Comparison of ENCODE assay signal across 39 mouse cellular contexts in genomic region chr2:155778004-155778403, GRCm38 (mm10). TPM values are rescaled to one million over a fixed set of nuclear protein-coding genes. Genes with fewer than 3 reads are reported as not detected.
DNase-seq lines count a peak whose midpoint lies in the region; ATAC-seq and TF ChIP-seq lines count a peak whose summit lies in the region.
"Had no signal": no experiment of that assay in that cellular context is flagged by ENCODE, and none has a peak within 500 bp of the region (broad histone marks: within the 10 kb centered on the region; RNA-seq: fewer than 3 reads in every experiment).

No protein-coding gene starts in this region.

- DNase-seq in cerebellum, postnatal 14 days: peak; percentile 48 to 61
- DNase-seq in cerebellum, postnatal 4 days (ENCODE audit: low spot score in 2 of 2): no peak
- no peak for DNase-seq in midbrain, embryonic 14.5 days
- no peak for DNase-seq in hindbrain, postnatal 0 days (ENCODE audit: low spot score)
- DNase-seq in T-cell, adult 2 months (ENCODE audit: low spot score): no peak
- no peak for DNase-seq in urinary bladder, postnatal 36 days (ENCODE audit: low spot score in 2 of 2)
- DNase-seq: adrenal gland, adult 2 months; adrenal gland, postnatal 36 days; B cell, adult 2 months; forebrain, postnatal 0 days; gastrocnemius, postnatal 10 days; heart, postnatal 14 days; kidney, adult 9 months; kidney, postnatal 10 days; layer of hippocampus, postnatal 36 days; left cerebral cortex, postnatal 4 days; liver, postnatal 0 days; lung, postnatal 36 days; retina, postnatal 1 day; right cerebral cortex, postnatal 14 days had no signal

- H3K9ac ChIP-seq in midbrain, embryonic 14.5 days (replicated peaks; ENCODE audit: low read length): no peak overlapping the region
- no peak overlapping the region for H3K9ac ChIP-seq in midbrain, embryonic 16.5 days (ENCODE audit: low read depth, low read length)
- no peak overlapping the region for H3K9ac ChIP-seq in hindbrain, postnatal 0 days (replicated peaks; ENCODE audit: low read length)
- H3K9ac ChIP-seq: embryonic facial prominence, embryonic 15.5 days; forebrain, embryonic 12.5 days; forebrain, postnatal 0 days; liver, embryonic 12.5 days; liver, postnatal 0 days; midbrain, embryonic 12.5 days; stomach, embryonic 15.5 days had no signal

- H3K4me3 ChIP-seq in midbrain, embryonic 14.5 days (replicated peaks; ENCODE audit: low read depth, low read length): no peak overlapping the region
- H3K4me3 ChIP-seq in midbrain, embryonic 16.5 days (ENCODE audit: low read depth, low read length): no peak overlapping the region
- no peak overlapping the region for H3K4me3 ChIP-seq in hindbrain, postnatal 0 days (ENCODE audit: low read length)
- H3K4me3 ChIP-seq: embryonic facial prominence, embryonic 10.5 days; embryonic facial prominence, embryonic 15.5 days; forebrain, embryonic 12.5 days; liver, embryonic 12.5 days; midbrain, embryonic 12.5 days; stomach, embryonic 15.5 days had no signal

- H3K36me3 ChIP-seq in midbrain, embryonic 14.5 days (ENCODE audit: control insufficient read depth, insufficient read depth, low read length): no peaks in the 10 kb centered on the region
- no peaks in the 10 kb centered on the region for H3K36me3 ChIP-seq in midbrain, embryonic 16.5 days (ENCODE audit: control insufficient read depth, insufficient read depth, low read length)
- no peaks in the 10 kb centered on the region for H3K36me3 ChIP-seq in hindbrain, postnatal 0 days (ENCODE audit: insufficient read depth, low read length)
- H3K36me3 ChIP-seq: embryonic facial prominence, embryonic 10.5 days; embryonic facial prominence, embryonic 15.5 days; forebrain, embryonic 12.5 days; liver, embryonic 12.5 days; midbrain, embryonic 12.5 days; stomach, embryonic 15.5 days had no signal

- H3K27ac ChIP-seq in midbrain, embryonic 14.5 days (replicated peaks; ENCODE audit: low read depth, low read length): no peak overlapping the region
- no peak overlapping the region for H3K27ac ChIP-seq in midbrain, embryonic 16.5 days (ENCODE audit: low read length)
- H3K27ac ChIP-seq in hindbrain, postnatal 0 days: no peak overlapping the region
- H3K27ac ChIP-seq: embryonic facial prominence, embryonic 10.5 days; embryonic facial prominence, embryonic 15.5 days; forebrain, embryonic 12.5 days; liver, embryonic 12.5 days; midbrain, embryonic 12.5 days; stomach, embryonic 15.5 days had no signal

- WGBS in midbrain, embryonic 14.5 days: 51% methylated on average over 6 of the region's 6 CpGs
- WGBS in midbrain, embryonic 16.5 days: 39% methylated on average over 6 of the region's 6 CpGs
- 46% methylated on average over 6 of the region's 6 CpGs for WGBS in hindbrain, postnatal 0 days

- H3K4me2 ChIP-seq in midbrain, embryonic 14.5 days (ENCODE audit: low read length): 0 out of 2 replicates have a peak overlapping the region, but pooled peaks have one; percentile 72
- H3K4me2 ChIP-seq in midbrain, embryonic 16.5 days (ENCODE audit: low read length): no peak overlapping the region; the same call in 1 of the 2 replicates
- peak overlapping the region; percentile 77 for H3K4me2 ChIP-seq in hindbrain, postnatal 0 days (ENCODE audit: low read depth, low read length)
- H3K4me2 ChIP-seq: embryonic facial prominence, embryonic 15.5 days; forebrain, embryonic 12.5 days; liver, embryonic 12.5 days; midbrain, embryonic 12.5 days; stomach, embryonic 15.5 days had no signal

- peaks cover 24% of the 10 kb centered on the region for H3K4me1 ChIP-seq in midbrain, embryonic 14.5 days (ENCODE audit: control insufficient read depth, insufficient read depth, low read length)
- peaks cover 32% of the 10 kb centered on the region for H3K4me1 ChIP-seq in midbrain, embryonic 16.5 days (ENCODE audit: control insufficient read depth, insufficient read depth, low read length)
- peaks cover 5% of the 10 kb centered on the region; the same call in 1 of the 2 replicates for H3K4me1 ChIP-seq in hindbrain, postnatal 0 days (ENCODE audit: insufficient read depth, low read length)

- H3K9me3 ChIP-seq in midbrain, embryonic 14.5 days (ENCODE audit: control insufficient read depth, low read length): no peaks in the 10 kb centered on the region
- no peaks in the 10 kb centered on the region for H3K9me3 ChIP-seq in midbrain, embryonic 16.5 days (replicated peaks; ENCODE audit: control insufficient read depth, low read length, poor library complexity, severe bottlenecking)
- no peaks in the 10 kb centered on the region for H3K9me3 ChIP-seq in hindbrain, postnatal 0 days (ENCODE audit: low read length)
- H3K9me3 ChIP-seq: embryonic facial prominence, embryonic 10.5 days; embryonic facial prominence, embryonic 15.5 days; forebrain, embryonic 12.5 days; liver, embryonic 12.5 days; midbrain, embryonic 12.5 days; stomach, embryonic 15.5 days had no signal

- no peak for ATAC-seq in midbrain, embryonic 14.5 days (ENCODE audit: low FRiP score, low TSS enrichment)
- ATAC-seq in midbrain, embryonic 16.5 days: no peak
- ATAC-seq in hindbrain, postnatal 0 days: no peak
- ATAC-seq: activated CD4-positive, CD25-positive, alpha-beta regulatory T cell, adult 4 months; forebrain, postnatal 0 days; intestine, embryonic 16.5 days; liver, embryonic 12.5 days; liver, postnatal 0 days had no signal

- H3K27me3 ChIP-seq in midbrain, embryonic 14.5 days (ENCODE audit: control insufficient read depth, insufficient read depth, low read length): 0 out of 2 replicates have a peak, but pooled peaks cover 2% of the 10 kb centered on the region
- H3K27me3 ChIP-seq in midbrain, embryonic 16.5 days (ENCODE audit: control insufficient read depth, insufficient read depth, low read depth, low read length): peaks cover 9% of the 10 kb centered on the region
- H3K27me3 ChIP-seq in hindbrain, postnatal 0 days (ENCODE audit: insufficient read depth, low read length): no peaks in the 10 kb centered on the region

- no peak for TF ChIP-seq CTCF in hindbrain, postnatal 0 days (IDR thresholded peaks at IDR 0.05; ENCODE audit: low read depth)

RNA-seq across cellular contexts. Expression of gene Mmp24, which starts 2.9 kb away (rescaled TPM):
- 17.7 and 24.6 TPM in 2 replicates for polyA plus RNA-seq in midbrain, embryonic 14.5 days (2014; fragmentation: Nextera tagmentation; extraction: Ambion mirVana)
- 16.4 and 16.7 TPM in 2 replicates for polyA plus RNA-seq in midbrain, embryonic 16.5 days (2015; fragmentation: Nextera tagmentation; extraction: Ambion mirVana)
- total RNA-seq in hindbrain, postnatal 0 days (2014; rRNA removed): 161 and 179 TPM in 2 replicates
- 12.2 and 12.4 TPM in 2 replicates for polyA plus RNA-seq in hindbrain, postnatal 0 days (2015; fragmentation: Nextera tagmentation; extraction: Ambion mirVana)
- total RNA-seq: granulocyte monocyte progenitor cell, adult 5-6 weeks had no signal
- polyA plus RNA-seq: heart, embryonic 14.5 days; liver, postnatal 0 days had no signal

RNA-seq across cellular contexts. Expression of gene Procr, which starts 27.1 kb away (rescaled TPM):
- 1.1 and 2.3 TPM in 2 replicates for polyA plus RNA-seq in midbrain, embryonic 14.5 days (2014; fragmentation: Nextera tagmentation; extraction: Ambion mirVana)
- polyA plus RNA-seq in midbrain, embryonic 16.5 days (2015; fragmentation: Nextera tagmentation; extraction: Ambion mirVana): 2.4 and 2.8 TPM in 2 replicates
- 1.1 and 1.4 TPM in 2 replicates for total RNA-seq in hindbrain, postnatal 0 days (2014; rRNA removed)
- 1.6 and 2.6 TPM in 2 replicates for polyA plus RNA-seq in hindbrain, postnatal 0 days (2015; fragmentation: Nextera tagmentation; extraction: Ambion mirVana)
- polyA plus RNA-seq: activated CD4-positive, CD25-positive, alpha-beta regulatory T cell, adult 4 months had no signal

RNA-seq across cellular contexts. Expression of gene BC029722, which starts 41.2 kb away (rescaled TPM):
- 25.5 and 38.5 TPM in 2 replicates for polyA plus RNA-seq in midbrain, embryonic 14.5 days (2014; fragmentation: Nextera tagmentation; extraction: Ambion mirVana)
- 38.9 and 44.0 TPM in 2 replicates for polyA plus RNA-seq in midbrain, embryonic 16.5 days (2015; fragmentation: Nextera tagmentation; extraction: Ambion mirVana)
- total RNA-seq in hindbrain, postnatal 0 days (2014; rRNA removed): 31.9 and 35.4 TPM in 2 replicates
- polyA plus RNA-seq in hindbrain, postnatal 0 days (2015; fragmentation: Nextera tagmentation; extraction: Ambion mirVana): 52.2 and 53.4 TPM in 2 replicates

RNA-seq across cellular contexts. Expression of gene Gm17581, which starts 42.3 kb away (rescaled TPM):
- polyA plus RNA-seq in midbrain, embryonic 14.5 days (2014; fragmentation: Nextera tagmentation; extraction: Ambion mirVana): not detected in 2 replicates
- not detected in 2 replicates for polyA plus RNA-seq in midbrain, embryonic 16.5 days (2015; fragmentation: Nextera tagmentation; extraction: Ambion mirVana)
- not detected in 2 replicates for total RNA-seq in hindbrain, postnatal 0 days (2014; rRNA removed)
- polyA plus RNA-seq in hindbrain, postnatal 0 days (2015; fragmentation: Nextera tagmentation; extraction: Ambion mirVana): not detected in 2 replicates
- total RNA-seq: adrenal gland, adult 2 months; adrenal gland, postnatal 36 days; forebrain, postnatal 0 days; gastrocnemius, postnatal 10 days; granulocyte monocyte progenitor cell, adult 5-6 weeks; heart, postnatal 14 days; layer of hippocampus, postnatal 36 days; left cerebral cortex, postnatal 4 days; megakaryocyte, adult 5-6 weeks had no signal
- polyA plus RNA-seq: activated CD4-positive, CD25-positive, alpha-beta regulatory T cell, adult 4 months; adrenal gland, adult 2 months; brain, embryonic 14.5 days; embryonic facial prominence, embryonic 10.5 days; embryonic facial prominence, embryonic 15.5 days; forebrain, embryonic 12.5 days; forebrain, postnatal 0 days; heart, embryonic 14.5 days; intestine, embryonic 16.5 days; large intestine, adult 2 months; limb, embryonic 14.5 days; liver, embryonic 12.5 days; liver, postnatal 0 days; lung, embryonic 16.5 days; midbrain, embryonic 12.5 days; neural tube, embryonic 11.5 days; small intestine, adult 2 months; stomach, embryonic 15.5 days; urinary bladder, adult 2 months had no signal

RNA-seq across cellular contexts. Expression of gene Eif6, which starts 48.7 kb away (rescaled TPM):
- 129 and 134 TPM in 2 replicates for polyA plus RNA-seq in midbrain, embryonic 14.5 days (2014; fragmentation: Nextera tagmentation; extraction: Ambion mirVana)
- 134 and 136 TPM in 2 replicates for polyA plus RNA-seq in midbrain, embryonic 16.5 days (2015; fragmentation: Nextera tagmentation; extraction: Ambion mirVana)
- total RNA-seq in hindbrain, postnatal 0 days (2014; rRNA removed): 105 and 110 TPM in 2 replicates
- polyA plus RNA-seq in hindbrain, postnatal 0 days (2015; fragmentation: Nextera tagmentation; extraction: Ambion mirVana): 138 and 144 TPM in 2 replicates

Comparison
In these comparisons a context has a peak if more than half of its experiments do, and no peak if none do; other contexts are left out.
1. DNase-seq: peak in cerebellum, postnatal 14 days (2 of 2); none in cerebellum, postnatal 4 days (0 of 2), midbrain, embryonic 14.5 days (single experiment), hindbrain, postnatal 0 days (single experiment), T-cell, adult 2 months (single experiment) and urinary bladder, postnatal 36 days (0 of 2).